Mouse (Mus musculus) kidney, embryonic 14.5 days (tissue): ENCODE measurements around the gene Garnl3. TPM values are rescaled to one million over a fixed set of nuclear protein-coding genes. Genes with fewer than 3 reads are reported as not detected.

Source experiments
- ATAC-seq: fragments of 200-750 bp; cut with Nextera tagmentation; 2 replicates; pipeline ENCODE4 v1.8.0; 2017; ENCODE audit warnings: moderate number of reproducible peaks, mild to moderate bottlenecking, moderate TSS enrichment, moderate library complexity; ENCODE audit not compliant: low FRiP score, low TSS enrichment
- H3K27ac ChIP-seq: fragments of 300-500 bp; sonication (generic); 2 replicates; pipeline ENCODE4 v1.5.1; 2014; ENCODE audit warnings: low read depth, mild to moderate bottlenecking, low read length, moderate library complexity, mixed read lengths
- H3K27me3 ChIP-seq: fragments of 300-500 bp; sonication (generic); 2 replicates; pipeline ENCODE4 v1.6.1; 2014; ENCODE audit warnings: mild to moderate bottlenecking, low read length; ENCODE audit not compliant: control insufficient read depth, insufficient read depth
- H3K36me3 ChIP-seq: fragments of 300-500 bp; sonication (generic); 2 replicates; pipeline ENCODE4 v1.6.1; 2014; ENCODE audit warnings: low read length, mixed read lengths; ENCODE audit not compliant: control insufficient read depth, insufficient read depth
- H3K4me1 ChIP-seq: fragments of 300-500 bp; sonication (generic); 2 replicates; pipeline ENCODE4 v1.6.1; 2014; ENCODE audit warnings: low read length, mixed read lengths; ENCODE audit not compliant: control insufficient read depth, insufficient read depth
- H3K4me2 ChIP-seq: fragments of 300-500 bp; sonication (generic); replicated peaks from 2 replicates; pipeline ENCODE4 v1.6.1; 2014; ENCODE audit warnings: low read depth, mild to moderate bottlenecking, low read length
- H3K4me3 ChIP-seq: fragments of 300-500 bp; sonication (generic); 2 replicates; pipeline ENCODE4 v1.5.1; 2014; ENCODE audit warnings: mild to moderate bottlenecking, low read length
- H3K9ac ChIP-seq: fragments of 300-500 bp; sonication (generic); 2 replicates; pipeline ENCODE4 v1.6.1; 2014; ENCODE audit warnings: low read depth, mild to moderate bottlenecking, low read length, moderate library complexity
- H3K9me3 ChIP-seq: fragments of 300-500 bp; sonication (generic); 2 replicates; pipeline ENCODE4 v1.6.1; 2016; ENCODE audit warnings: low read length; ENCODE audit not compliant: control insufficient read depth
- WGBS: fragments of 180-500 bp; shearing (Covaris S2); extraction: QIAGEN DNeasy Blood & Tissue Kit; methylation state at CpG from one replicate; pipeline ENCODE4 v1.1.7; 2014; 5-methylcytosine and 5-hydroxymethylcytosine counted together
- polyA plus RNA-seq: library from polyadenylated mRNA; unstranded; fragments of >200 nt; fragmentation: Nextera tagmentation; extraction: Ambion mirVana; gene quantifications from 2 replicates; pipeline ENCODE4 v1.2.1, GENCODE M21; 2014

Gene Garnl3
- polyA plus RNA-seq, 1 experiment from 2014 or later = 12.1 TPM

DNA sequence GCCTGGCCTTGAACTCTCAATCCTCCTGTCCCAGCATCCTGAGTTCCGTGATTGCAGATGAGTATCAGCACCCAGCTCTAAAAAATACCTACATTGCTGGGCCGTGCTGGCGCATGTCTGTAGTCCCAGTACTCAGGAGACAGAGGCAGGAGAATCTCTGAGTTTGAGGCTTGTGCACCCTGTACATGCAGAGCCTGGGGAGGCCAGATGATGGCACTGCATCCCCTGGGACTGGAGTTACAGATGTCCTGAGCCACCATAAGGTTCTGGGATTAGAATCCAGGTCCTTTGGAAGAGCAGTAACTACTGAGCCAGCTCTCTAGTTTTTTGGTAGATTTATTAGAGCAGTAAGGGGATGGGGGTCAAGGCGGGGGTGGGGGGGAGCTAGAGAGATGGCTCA is 191.0 kb downstream of the Garnl3 start:
- Histone ChIP-seq H3K4me3 (no peak overlapping the region), H3K4me1 (no peaks in the 10 kb centered on the region), H3K9ac (no peak overlapping the region), H3K36me3 (peaks cover 36% of the 10 kb centered on the region), H3K4me2 (no peak overlapping the region), H3K27ac (no peak overlapping the region), H3K9me3 (no peaks in the 10 kb centered on the region), H3K27me3 (no peaks in the 10 kb centered on the region)
- ATAC-seq = no peak
- WGBS = 91% methylated on average over 4 of the region's 4 CpGs

DNA sequence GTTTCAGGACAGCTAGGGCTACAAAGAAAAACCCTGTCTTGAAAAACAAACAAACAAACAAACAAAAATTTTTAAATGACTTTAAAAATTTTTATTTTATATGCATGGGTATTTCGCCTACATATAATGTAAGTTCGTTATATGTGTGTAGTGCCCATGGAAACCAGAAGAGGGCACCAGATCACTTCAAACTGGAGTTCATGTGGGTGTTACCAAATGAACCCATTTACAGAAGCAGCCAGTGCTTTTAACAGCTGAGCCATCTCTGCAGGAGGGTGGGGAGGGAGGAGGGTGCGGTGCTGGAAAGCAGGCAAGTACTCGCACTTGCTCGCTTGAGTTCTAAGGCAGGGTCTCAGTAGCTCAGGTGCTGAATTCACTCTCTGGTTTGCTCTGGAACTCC is 192.0 kb downstream of the Garnl3 start:
- H3K36me3 ChIP-seq = peaks cover 31% of the 10 kb centered on the region
- H3K9me3 ChIP-seq = no peaks in the 10 kb centered on the region
- ATAC-seq = no peak
- H3K4me3 ChIP-seq = no peak overlapping the region
- WGBS = 77% methylated on average over 5 of the region's 5 CpGs
- H3K27ac ChIP-seq = no peak overlapping the region
- H3K4me1 ChIP-seq = no peaks in the 10 kb centered on the region
- no peak overlapping the region for H3K4me2 ChIP-seq
- no peaks in the 10 kb centered on the region for H3K27me3 ChIP-seq
- no peak overlapping the region for H3K9ac ChIP-seq

DNA sequence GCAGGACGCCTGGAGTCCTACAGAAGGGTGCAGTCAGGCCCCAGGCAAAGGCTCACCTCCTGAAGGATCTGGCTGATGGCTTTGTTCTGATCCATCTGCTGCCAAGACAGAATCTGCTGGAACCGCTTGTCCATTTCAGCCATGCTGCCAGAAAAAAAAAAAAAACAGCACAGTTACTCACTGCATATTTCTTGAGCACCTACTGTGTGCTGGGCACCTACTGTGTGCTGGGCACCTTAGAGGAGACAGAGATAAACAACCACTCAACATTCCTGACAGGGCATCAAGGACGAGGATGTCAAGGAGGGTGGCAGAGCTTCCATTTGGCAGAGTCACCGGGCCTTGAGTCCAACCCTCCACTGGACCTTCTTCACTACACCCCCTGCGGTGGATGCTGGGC is 192.7 kb downstream of the Garnl3 start:
- Histone ChIP-seq H3K4me2 (no peak overlapping the region), H3K27ac (no peak overlapping the region), H3K4me1 (no peaks in the 10 kb centered on the region), H3K4me3 (no peak overlapping the region), H3K9me3 (no peaks in the 10 kb centered on the region), H3K9ac (no peak overlapping the region), H3K36me3 (peaks cover 28% of the 10 kb centered on the region), H3K27me3 (no peaks in the 10 kb centered on the region)
- 96% methylated on average over 5 of the region's 5 CpGs for WGBS
- ATAC-seq = no peak

Other genes starting within 250 kb of the Garnl3 start
- gene Rpl12, start 170.1 kb downstream of the Garnl3 start, polyA plus RNA-seq = 249 and 308 TPM in 2 replicates
- 5.8 and 8.8 TPM in 2 replicates for gene Lrsam1, start 170.0 kb downstream of the Garnl3 start, polyA plus RNA-seq
- 19.0 and 21.1 TPM in 2 replicates for gene Slc2a8, start 149.6 kb downstream of the Garnl3 start, polyA plus RNA-seq
- gene Angptl2, start 84.4 kb upstream of the Garnl3 start, polyA plus RNA-seq = 21.1 and 27.0 TPM in 2 replicates
- gene Ralgps1, start 239.8 kb upstream of the Garnl3 start, polyA plus RNA-seq = 4.8 and 7.9 TPM in 2 replicates